Comparison of ENCODE assay signal across 28 mouse cellular contexts in genomic region chr5:28398736-28399135, GRCm38 (mm10).
DNase-seq lines count a peak whose midpoint lies in the region; ATAC-seq and TF ChIP-seq lines count a peak whose summit lies in the region.
"Had no signal": no experiment of that assay in that cellular context is flagged by ENCODE, and none has a peak within 500 bp of the region (broad histone marks: within the 10 kb centered on the region; RNA-seq: fewer than 3 reads in every experiment).

No protein-coding gene starts in this region.

- no peaks in the 10 kb centered on the region for H3K9me3 ChIP-seq in E14TG2a.4 (ENCODE audit: low read length)
- H3K9me3 ChIP-seq in intestine, embryonic 14.5 days (ENCODE audit: control insufficient read depth, low read length): no peaks in the 10 kb centered on the region
- no peaks in the 10 kb centered on the region for H3K9me3 ChIP-seq in stomach, embryonic 14.5 days (ENCODE audit: control insufficient read depth, low read depth, low read length)
- H3K9me3 ChIP-seq in midbrain, embryonic 15.5 days: no peaks in the 10 kb centered on the region
- H3K9me3 ChIP-seq: embryonic facial prominence, embryonic 10.5 days; embryonic facial prominence, embryonic 15.5 days; forebrain, embryonic 12.5 days; limb, embryonic 13.5 days; midbrain, embryonic 13.5 days had no signal

- peak overlapping the region; percentile 6; the same call in 1 of the 2 replicates for H3K27ac ChIP-seq in intestine, embryonic 14.5 days (ENCODE audit: low read depth)
- H3K27ac ChIP-seq in stomach, embryonic 14.5 days (ENCODE audit: low read length): peak overlapping the region; percentile 41; the same call in 1 of the 2 replicates
- H3K27ac ChIP-seq in midbrain, embryonic 15.5 days: no peak overlapping the region
- H3K27ac ChIP-seq: embryonic facial prominence, embryonic 10.5 days; embryonic facial prominence, embryonic 15.5 days; forebrain, embryonic 12.5 days; hindbrain, embryonic 14.5 days; limb, embryonic 13.5 days; macrophage; midbrain, embryonic 13.5 days had no signal

- no peak for TF ChIP-seq CTCF in E14TG2a.4 (conservative IDR thresholded peaks at IDR 0.05; ENCODE audit: low read length)

- H3K9ac ChIP-seq in intestine, embryonic 14.5 days (ENCODE audit: low read length): no peak overlapping the region
- no peak overlapping the region for H3K9ac ChIP-seq in stomach, embryonic 14.5 days (replicated peaks; ENCODE audit: low read depth, low read length)
- no peak overlapping the region for H3K9ac ChIP-seq in midbrain, embryonic 15.5 days
- H3K9ac ChIP-seq: embryonic facial prominence, embryonic 15.5 days; forebrain, embryonic 12.5 days; forebrain, postnatal 0 days; hindbrain, embryonic 14.5 days; limb, embryonic 13.5 days; midbrain, embryonic 13.5 days had no signal

- H3K27me3 ChIP-seq in E14TG2a.4 (ENCODE audit: insufficient read depth, low read length): no peaks in the 10 kb centered on the region
- no peaks in the 10 kb centered on the region for H3K27me3 ChIP-seq in intestine, embryonic 14.5 days (replicated peaks; ENCODE audit: control insufficient read depth, insufficient read depth, low read length)
- no peaks in the 10 kb centered on the region for H3K27me3 ChIP-seq in stomach, embryonic 14.5 days (ENCODE audit: control insufficient read depth, insufficient read depth, low read length)
- no peaks in the 10 kb centered on the region for H3K27me3 ChIP-seq in midbrain, embryonic 15.5 days (replicated peaks)
- H3K27me3 ChIP-seq: embryonic facial prominence, embryonic 15.5 days; forebrain, embryonic 12.5 days; limb, embryonic 13.5 days; midbrain, embryonic 13.5 days; Patski had no signal

- WGBS in intestine, embryonic 14.5 days: 38% methylated on average over 3 of the region's 3 CpGs
- 39% methylated on average over 3 of the region's 3 CpGs for WGBS in stomach, embryonic 14.5 days
- WGBS in midbrain, embryonic 15.5 days: 89% methylated on average over 3 of the region's 3 CpGs

- H3K36me3 ChIP-seq in E14TG2a.4 (ENCODE audit: insufficient read depth, low read length): peaks cover 59% of the 10 kb centered on the region
- H3K36me3 ChIP-seq in intestine, embryonic 14.5 days (ENCODE audit: control insufficient read depth, insufficient read depth, low read length): peaks cover 52% of the 10 kb centered on the region
- H3K36me3 ChIP-seq in stomach, embryonic 14.5 days (ENCODE audit: control insufficient read depth, insufficient read depth, low read length): peaks cover 12% of the 10 kb centered on the region; the same call in 1 of the 2 replicates
- peaks cover 9% of the 10 kb centered on the region; the same call in 1 of the 2 replicates for H3K36me3 ChIP-seq in midbrain, embryonic 15.5 days (replicated peaks)

- no peak for ATAC-seq in intestine, embryonic 14.5 days (replicated peaks; ENCODE audit: low FRiP score, low TSS enrichment, low read depth)
- ATAC-seq in stomach, embryonic 14.5 days (ENCODE audit: insufficient number of reproducible peaks, insufficient read depth, low FRiP score, low read depth): no peak
- no peak for ATAC-seq in midbrain, embryonic 15.5 days (replicated peaks)
- ATAC-seq: activated CD4-positive, CD25-positive, alpha-beta regulatory T cell, adult 4 months; CD4-positive, CD25-positive, alpha-beta regulatory T cell, adult 4 months; forebrain, postnatal 0 days; midbrain, embryonic 13.5 days; Patski had no signal

- H3K4me1 ChIP-seq in E14TG2a.4 (replicated peaks; ENCODE audit: low read depth, low read length): peaks cover 88% of the 10 kb centered on the region
- peaks cover 13% of the 10 kb centered on the region; the same call in 1 of the 2 replicates for H3K4me1 ChIP-seq in intestine, embryonic 14.5 days (replicated peaks; ENCODE audit: control insufficient read depth, insufficient read depth, low read length)
- H3K4me1 ChIP-seq in stomach, embryonic 14.5 days (ENCODE audit: control insufficient read depth, insufficient read depth, low read length): peaks cover 7% of the 10 kb centered on the region; the same call in 1 of the 2 replicates
- H3K4me1 ChIP-seq in midbrain, embryonic 15.5 days: 0 out of 2 replicates have a peak, but pooled peaks cover 3% of the 10 kb centered on the region
- H3K4me1 ChIP-seq: embryonic facial prominence, embryonic 10.5 days; embryonic facial prominence, embryonic 15.5 days; limb, embryonic 13.5 days had no signal

- peak overlapping the region; percentile 37 for H3K4me3 ChIP-seq in E14TG2a.4 (replicated peaks; ENCODE audit: low read length)
- H3K4me3 ChIP-seq in intestine, embryonic 14.5 days (ENCODE audit: low read depth, low read length): no peak overlapping the region
- H3K4me3 ChIP-seq in stomach, embryonic 14.5 days (ENCODE audit: low read depth, low read length): no peak overlapping the region
- H3K4me3 ChIP-seq in midbrain, embryonic 15.5 days: no peak overlapping the region
- H3K4me3 ChIP-seq: embryonic facial prominence, embryonic 10.5 days; embryonic facial prominence, embryonic 15.5 days; forebrain, embryonic 12.5 days; limb, embryonic 13.5 days; midbrain, embryonic 13.5 days had no signal

- H3K4me2 ChIP-seq in intestine, embryonic 14.5 days (ENCODE audit: low read length): no peak overlapping the region
- no peak overlapping the region for H3K4me2 ChIP-seq in stomach, embryonic 14.5 days (replicated peaks; ENCODE audit: low read depth, low read length)
- no peak overlapping the region for H3K4me2 ChIP-seq in midbrain, embryonic 15.5 days
- H3K4me2 ChIP-seq: embryonic facial prominence, embryonic 15.5 days; forebrain, embryonic 12.5 days; heart, embryonic 11.5 days; hindbrain, embryonic 14.5 days; limb, embryonic 13.5 days; liver, embryonic 11.5 days; midbrain, embryonic 13.5 days had no signal

- DNase-seq in ES-CJ7 (ENCODE audit: low read depth, low spot score): peak; percentile 82
- no peak for DNase-seq in intestine, embryonic 14.5 days (ENCODE audit: low spot score)
- no peak for DNase-seq in retina, embryonic 14.5 days (ENCODE audit: low spot score)
- DNase-seq in layer of hippocampus, postnatal 10 days (ENCODE audit: low spot score in 2 of 2): no peak
- DNase-seq: adrenal gland, adult 2 months; adrenal gland, postnatal 36 days; cerebellum, adult 2 months; cerebellum, postnatal 25 days; forebrain, postnatal 0 days; gastrocnemius, postnatal 10 days; kidney, postnatal 14 days; retina, postnatal 1 day; right cerebral cortex, postnatal 14 days had no signal
